Mouse (Mus musculus) frontal cortex, postnatal 10 days (tissue): ENCODE results near the gene Nbea.

Source experiments
- DNase-seq, 2 experiments: peaks; one replicate each; pipeline ENCODE4 v3.0.0; 2022; ENCODE audit warnings: low spot score in 2 of 2, mixed read lengths in 1 of 2

Gene Nbea

DNA sequence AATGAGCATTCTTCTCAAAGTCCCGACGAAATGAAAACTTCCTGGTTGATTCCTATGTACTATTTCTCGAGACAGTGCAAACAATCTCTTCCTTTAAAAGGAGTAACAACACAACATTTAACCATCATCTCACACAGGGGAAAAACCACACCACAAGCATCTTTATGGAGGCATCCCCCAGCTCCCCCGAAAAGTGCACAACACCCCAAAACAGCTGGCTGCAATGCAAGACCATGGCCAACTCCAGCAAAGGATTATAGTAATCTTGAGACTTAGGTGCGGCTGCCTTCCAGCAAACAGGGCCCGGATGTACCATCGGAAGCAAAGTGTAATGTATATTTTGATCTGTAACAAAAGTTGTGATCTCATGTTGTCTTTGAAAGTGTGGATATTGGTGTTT, 399.4 kb downstream of the Nbea start:
- no peak for DNase-seq

DNA sequence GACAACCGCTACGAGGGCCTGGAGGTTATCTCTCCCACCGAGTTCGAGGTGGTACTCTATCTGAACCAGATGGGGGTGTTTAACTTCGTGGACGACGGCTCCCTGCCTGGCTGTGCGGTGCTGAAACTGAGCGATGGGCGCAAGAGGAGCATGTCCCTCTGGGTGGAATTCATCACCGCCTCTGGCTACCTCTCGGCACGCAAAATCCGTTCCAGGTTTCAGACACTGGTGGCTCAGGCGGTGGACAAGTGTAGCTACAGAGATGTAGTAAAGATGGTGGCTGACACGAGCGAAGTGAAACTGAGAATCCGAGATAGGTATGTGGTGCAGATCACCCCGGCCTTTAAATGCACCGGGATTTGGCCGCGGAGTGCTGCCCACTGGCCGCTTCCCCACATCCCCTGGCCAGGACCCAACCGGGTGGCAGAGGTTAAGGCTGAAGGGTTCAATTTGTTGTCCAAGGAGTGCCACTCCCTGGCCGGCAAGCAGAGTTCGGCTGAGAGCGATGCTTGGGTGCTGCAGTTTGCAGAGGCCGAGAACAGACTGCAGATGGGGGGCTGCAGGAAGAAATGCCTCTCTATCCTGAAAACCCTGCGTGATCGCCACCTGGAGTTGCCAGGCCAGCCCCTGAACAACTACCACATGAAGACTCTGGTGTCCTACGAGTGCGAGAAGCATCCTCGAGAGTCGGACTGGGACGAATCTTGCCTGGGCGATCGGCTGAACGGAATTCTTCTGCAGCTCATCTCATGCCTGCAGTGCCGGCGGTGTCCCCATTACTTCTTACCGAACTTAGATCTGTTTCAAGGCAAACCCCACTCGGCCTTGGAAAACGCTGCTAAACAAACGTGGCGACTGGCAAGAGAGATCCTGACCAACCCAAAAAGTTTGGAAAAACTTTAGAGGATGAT, 400.1 kb downstream of the Nbea start:
- DNase-seq, result no peak

DNA sequence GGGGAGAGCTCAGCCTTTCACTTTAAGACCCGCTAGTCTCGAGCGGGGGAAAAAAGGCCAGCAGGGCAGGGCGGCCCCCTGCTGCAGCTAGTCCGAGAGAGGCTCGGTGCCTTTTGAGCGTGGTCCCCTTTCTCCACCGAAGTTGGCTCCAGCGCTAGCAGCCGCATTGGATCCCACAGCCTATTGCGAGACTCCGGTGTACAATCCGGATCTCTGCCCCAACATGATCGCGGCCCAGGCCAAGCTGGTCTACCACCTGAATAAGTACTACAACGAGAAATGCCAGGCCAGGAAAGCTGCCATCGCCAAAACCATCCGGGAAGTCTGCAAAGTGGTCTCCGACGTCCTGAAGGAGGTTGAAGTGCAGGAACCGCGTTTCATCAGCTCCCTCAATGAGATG, 400.7 kb downstream of the Nbea start:
- no peak for DNase-seq

DNA sequence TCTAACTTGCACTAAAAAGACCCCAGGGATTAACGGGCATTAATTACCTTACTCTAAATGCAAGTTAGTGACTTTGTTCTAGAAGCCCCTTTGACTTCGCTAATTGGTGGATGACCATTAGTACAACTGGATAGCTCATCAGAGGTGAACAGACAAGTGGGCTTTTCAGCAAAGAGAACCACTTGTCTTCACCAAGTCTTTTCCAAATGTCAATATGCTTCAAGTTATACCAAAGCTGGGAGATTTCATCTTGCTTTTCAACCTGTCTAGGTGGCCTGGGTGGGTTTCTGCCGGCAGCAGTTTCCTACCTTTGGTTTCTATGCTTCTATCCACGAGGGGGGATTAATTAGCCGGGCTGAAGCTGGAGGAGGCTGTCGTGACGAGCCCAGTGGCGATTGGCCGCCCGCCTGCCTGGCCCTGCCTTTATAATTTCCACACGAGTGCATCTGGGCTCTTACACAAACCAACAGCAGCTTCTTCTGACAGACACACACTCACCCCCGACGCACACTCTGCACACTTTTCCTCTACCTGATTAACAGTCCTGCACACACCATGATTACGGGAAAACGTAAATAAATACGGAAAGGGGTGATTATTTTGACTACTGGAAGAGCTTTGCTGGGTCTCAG, 401.3 kb downstream of the Nbea start, which contains the start of gene Mab21l1:
Gene Mab21l1, plus strand, starts transcription at position 455 of the 632 bp plus-strand sequence.
- no peak for DNase-seq

- no peak for DNase-seq
These were observed 402.0 kb downstream of the Nbea start for GRCm38 (mm10) chr3:55781429-55782055.

DNA sequence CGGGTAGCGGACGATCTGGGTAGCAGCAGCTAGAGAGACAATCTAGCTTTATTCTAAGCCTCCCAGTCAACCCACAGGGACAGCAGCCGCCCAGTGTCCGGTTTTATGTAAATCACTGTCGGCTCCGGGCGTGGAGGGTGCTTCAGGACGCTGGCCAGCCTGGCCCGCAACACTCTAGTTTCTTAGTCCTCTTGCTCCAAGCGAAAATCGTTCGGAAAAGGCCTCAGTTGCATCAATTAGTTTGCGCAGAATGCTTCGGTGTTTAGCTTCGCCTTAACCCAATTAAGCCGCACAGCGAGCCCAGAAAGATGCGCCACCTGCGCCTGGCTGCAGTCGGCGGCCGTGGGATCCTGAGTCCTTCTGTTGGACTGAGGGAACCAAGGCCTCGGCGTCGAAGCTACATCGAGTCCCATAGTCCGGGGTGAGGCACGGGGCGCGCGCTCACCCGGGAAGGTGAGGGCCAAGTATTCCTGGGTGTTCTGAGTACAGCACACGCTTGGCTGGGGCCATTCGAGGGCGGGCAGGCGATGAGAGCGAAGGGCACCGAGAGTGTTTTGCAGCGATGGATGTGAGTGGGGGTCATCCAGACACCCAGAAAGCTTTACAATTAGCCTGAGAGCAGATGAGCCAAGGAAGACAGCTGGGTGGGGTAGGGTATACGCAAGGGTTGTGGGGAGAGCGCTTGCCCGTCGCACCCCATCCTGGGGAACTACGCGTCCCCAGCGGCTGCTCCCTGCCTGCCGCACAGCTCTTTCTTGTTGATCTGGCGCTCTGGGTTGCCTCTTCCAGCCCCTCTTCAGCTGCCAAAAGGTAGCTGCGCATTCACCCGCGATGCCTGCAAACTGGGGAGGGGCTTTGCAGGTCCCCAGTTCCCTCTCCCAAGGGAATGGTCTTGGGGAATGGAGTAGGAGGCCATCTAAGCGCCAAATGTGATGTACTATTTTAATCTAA, 403.1 kb downstream of the Nbea start:
- DNase-seq, result peak in 1 of 2 experiments; percentile 35

GRCm38 (mm10) chr3:55778764-55779730, 404.5 kb downstream of the Nbea start:
- DNase-seq, result no peak

DNA sequence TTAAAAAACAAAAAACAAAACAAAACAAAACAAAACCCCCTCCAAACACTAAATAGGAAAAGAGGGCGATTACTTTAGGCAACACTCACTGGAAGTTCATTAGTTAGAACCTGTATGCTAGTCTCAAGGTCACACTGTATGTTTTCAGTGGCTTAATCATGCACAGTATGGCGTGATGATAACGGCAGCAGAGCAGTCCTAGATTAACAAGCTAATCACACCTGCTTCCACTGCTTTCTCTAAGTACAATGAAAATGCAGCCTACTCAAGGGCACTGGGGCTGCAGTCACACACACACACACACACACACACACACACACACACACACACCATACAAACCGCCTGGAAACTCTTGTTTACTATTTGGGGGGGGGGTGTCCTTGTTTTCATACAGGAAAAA, 406.0 kb downstream of the Nbea start:
- DNase-seq, result no peak

GRCm38 (mm10) chr3:55775753-55776152, 407.7 kb downstream of the Nbea start:
- no peak for DNase-seq

GRCm38 (mm10) chr3:55775245-55775644, 408.3 kb downstream of the Nbea start:
- no peak for DNase-seq

DNA sequence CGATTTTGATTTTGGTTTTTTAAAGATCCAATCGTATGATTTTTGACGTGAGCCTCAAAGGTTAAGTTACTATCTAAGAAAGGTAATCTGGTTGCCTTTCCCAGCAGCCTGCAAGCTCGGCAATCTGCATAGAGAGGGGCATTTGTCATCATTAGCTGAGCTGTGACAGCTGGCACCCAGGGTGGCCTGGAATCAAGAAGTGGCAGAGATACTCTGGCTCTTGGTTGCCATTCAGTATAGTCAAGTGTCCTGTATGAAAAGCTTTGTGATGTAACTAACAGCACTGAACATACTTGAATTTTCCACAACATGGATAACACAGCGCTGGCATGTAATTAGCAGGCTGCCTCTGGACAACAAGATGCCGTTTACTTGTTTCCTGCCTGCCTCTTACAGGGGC, 409.3 kb downstream of the Nbea start:
- DNase-seq, result no peak

- no peak for DNase-seq
These were observed 414.2 kb downstream of the Nbea start for GRCm38 (mm10) chr3:55769308-55769707.

GRCm38 (mm10) chr3:55768654-55769053, 414.8 kb downstream of the Nbea start:
- DNase-seq, result no peak

DNA sequence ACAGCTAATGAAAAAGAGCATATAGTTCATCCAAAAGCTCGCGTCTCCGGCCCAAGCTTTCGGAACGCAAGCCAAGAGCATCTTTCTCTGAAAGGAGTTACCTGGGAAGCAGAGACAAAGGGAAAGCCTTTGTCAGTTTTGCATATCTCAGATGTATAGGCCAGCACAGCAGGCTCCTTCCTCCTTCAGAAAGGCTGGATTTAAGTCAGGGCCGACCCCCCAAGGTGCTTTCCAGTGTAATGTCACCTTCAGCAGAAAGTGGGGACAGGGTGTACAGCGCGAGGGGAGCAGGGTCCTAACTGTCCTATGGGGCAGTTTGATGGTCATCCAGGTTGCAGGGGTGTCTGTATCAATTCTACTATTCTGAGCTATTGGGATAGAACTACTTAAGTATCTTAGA, 419.9 kb downstream of the Nbea start:
- no peak for DNase-seq

GRCm38 (mm10) chr3:55758297-55758696, 425.2 kb downstream of the Nbea start:
- no peak for DNase-seq

GRCm38 (mm10) chr3:55756602-55757190, 426.8 kb downstream of the Nbea start:
- no peak for DNase-seq

DNA sequence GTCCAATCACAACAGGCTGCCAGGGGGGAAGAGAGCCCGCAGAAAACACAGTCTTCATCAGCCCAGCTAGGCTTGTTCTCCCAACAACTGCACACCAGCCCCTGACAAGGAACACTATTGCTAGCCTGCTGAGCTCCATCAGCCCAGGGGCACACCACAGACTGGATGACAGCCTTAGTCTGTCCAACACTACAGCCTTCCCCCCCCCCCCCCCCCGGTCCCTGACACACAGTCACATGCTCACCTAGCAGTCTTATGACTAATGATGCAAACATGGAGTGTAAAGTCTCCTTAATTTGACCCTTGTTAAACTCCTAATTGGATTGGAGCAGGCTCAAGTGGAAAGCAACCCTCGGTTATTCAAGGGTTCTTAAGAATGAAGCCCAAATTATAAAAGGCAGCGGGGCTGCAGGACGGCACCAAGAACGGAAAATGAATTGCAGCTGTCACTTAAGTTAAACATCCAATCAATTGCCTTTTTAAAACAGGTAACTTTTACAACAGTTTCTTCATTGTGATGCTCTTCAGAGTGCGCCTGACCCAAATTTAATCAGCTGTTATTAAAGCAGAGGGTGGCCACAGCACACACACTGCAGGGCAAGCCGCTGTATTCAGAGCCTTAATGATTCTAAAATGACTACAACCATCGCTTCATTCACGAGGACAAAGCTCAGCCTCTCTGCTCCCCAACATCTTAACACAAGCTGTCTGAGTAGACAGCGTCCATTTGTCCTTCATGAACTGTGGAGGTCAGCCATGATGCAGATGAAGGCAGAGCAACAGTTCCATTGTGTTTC, 427.5 kb downstream of the Nbea start:
- DNase-seq, result no peak

- DNase-seq, result no peak
These were observed 428.4 kb downstream of the Nbea start for GRCm38 (mm10) chr3:55754981-55755608.

- DNase-seq, result no peak
These were observed 429.6 kb downstream of the Nbea start for GRCm38 (mm10) chr3:55753872-55754271.
